Mouse (Mus musculus): ENCODE results near the gene Gtsf1. TPM values are rescaled to one million over a fixed set of nuclear protein-coding genes. Genes with fewer than 3 reads are reported as not detected.

Gene Gtsf1
- polyA plus RNA-seq, 1 experiment from 2014 or later = not detected

- Histone ChIP-seq H3K27ac (no peak overlapping the region), H3K4me2 (ENCODE audit: low read length) (no peak overlapping the region), H3K36me3 (ENCODE audit: insufficient read depth, low read length) (no peaks in the 10 kb centered on the region), H3K4me3 (replicated peaks; ENCODE audit: low read depth, low read length) (no peak overlapping the region), H3K9ac (ENCODE audit: low read depth, low read length) (no peak overlapping the region), H3K27me3 (ENCODE audit: insufficient read depth, low read length) (no peaks in the 10 kb centered on the region), H3K4me1 (replicated peaks; ENCODE audit: insufficient read depth, low read length) (no peaks in the 10 kb centered on the region), H3K9me3 (replicated peaks; ENCODE audit: low read length) (no peaks in the 10 kb centered on the region)
- DNase-seq (ENCODE audit: low spot score) = no peak
- WGBS = 94% methylated on average over 5 of the region's 5 CpGs
- ATAC-seq (replicated peaks; ENCODE audit: low FRiP score, low read depth) = no peak
- no peak for TF ChIP-seq CTCF (IDR thresholded peaks at IDR 0.05; ENCODE audit: low read depth)
These were observed 28.9 kb downstream of the Gtsf1 start for GRCm38 (mm10) chr15:103401361-103401760.

- no peaks in the 10 kb centered on the region for H3K27me3 ChIP-seq (ENCODE audit: insufficient read depth, low read length)
- H3K36me3 ChIP-seq (ENCODE audit: insufficient read depth, low read length) = no peaks in the 10 kb centered on the region
- H3K4me3 ChIP-seq (replicated peaks; ENCODE audit: low read depth, low read length) = no peak overlapping the region
- ATAC-seq (replicated peaks; ENCODE audit: low FRiP score, low read depth) (no peak), DNase-seq (ENCODE audit: low spot score) (no peak)
- no peaks in the 10 kb centered on the region for H3K4me1 ChIP-seq (replicated peaks; ENCODE audit: insufficient read depth, low read length)
- H3K4me2 ChIP-seq (ENCODE audit: low read length) = no peak overlapping the region
- H3K9ac ChIP-seq (ENCODE audit: low read depth, low read length) = no peak overlapping the region
- no peak for TF ChIP-seq CTCF (IDR thresholded peaks at IDR 0.05; ENCODE audit: low read depth)
- no peak overlapping the region for H3K27ac ChIP-seq
- H3K9me3 ChIP-seq (replicated peaks; ENCODE audit: low read length) = no peaks in the 10 kb centered on the region
These were observed 36.7 kb downstream of the Gtsf1 start for GRCm38 (mm10) chr15:103393577-103393976.

GRCm38 (mm10) chr15:103388556-103389145 is 41.6 kb downstream of the Gtsf1 start:
- H3K4me3 ChIP-seq (replicated peaks; ENCODE audit: low read depth, low read length) = no peak overlapping the region
- no peaks in the 10 kb centered on the region for H3K27me3 ChIP-seq (ENCODE audit: insufficient read depth, low read length)
- WGBS = 65% methylated on average over 3 of the region's 4 CpGs
- no peak overlapping the region for H3K4me2 ChIP-seq (ENCODE audit: low read length)
- ATAC-seq (replicated peaks; ENCODE audit: low FRiP score, low read depth) = peak; percentile 65; the same call in 1 of the 2 replicates
- H3K27ac ChIP-seq = no peak overlapping the region
- DNase-seq (ENCODE audit: low spot score) = peak; percentile 87
- TF ChIP-seq CTCF (IDR thresholded peaks at IDR 0.05; ENCODE audit: low read depth) = peak; percentile 88
- H3K4me1 ChIP-seq (replicated peaks; ENCODE audit: insufficient read depth, low read length) = no peaks in the 10 kb centered on the region
- H3K36me3 ChIP-seq (ENCODE audit: insufficient read depth, low read length) = no peaks in the 10 kb centered on the region
- no peak overlapping the region for H3K9ac ChIP-seq (ENCODE audit: low read depth, low read length)
- no peaks in the 10 kb centered on the region for H3K9me3 ChIP-seq (replicated peaks; ENCODE audit: low read length)

GRCm38 (mm10) chr15:103383771-103384488 is 46.3 kb downstream of the Gtsf1 start:
- ATAC-seq (replicated peaks; ENCODE audit: low FRiP score, low read depth) (no peak), DNase-seq (ENCODE audit: low spot score) (peak; percentile 55)
- Histone ChIP-seq H3K36me3 (ENCODE audit: insufficient read depth, low read length) (no peaks in the 10 kb centered on the region), H3K4me1 (replicated peaks; ENCODE audit: insufficient read depth, low read length) (peaks cover 12% of the 10 kb centered on the region; the same call in 1 of the 2 replicates), H3K9ac (ENCODE audit: low read depth, low read length) (no peak overlapping the region), H3K9me3 (replicated peaks; ENCODE audit: low read length) (no peaks in the 10 kb centered on the region), H3K4me3 (replicated peaks; ENCODE audit: low read depth, low read length) (no peak overlapping the region), H3K27me3 (ENCODE audit: insufficient read depth, low read length) (no peaks in the 10 kb centered on the region), H3K4me2 (ENCODE audit: low read length) (0 out of 2 replicates have a peak overlapping the region, but pooled peaks have one; percentile 11), H3K27ac (peak overlapping the region; percentile 76)
- 43% methylated on average over 7 of the region's 7 CpGs for WGBS
- no peak for TF ChIP-seq CTCF (IDR thresholded peaks at IDR 0.05; ENCODE audit: low read depth)

GRCm38 (mm10) chr15:103382795-103383406 is 47.4 kb downstream of the Gtsf1 start:
- DNase-seq (ENCODE audit: low spot score) (peak; percentile 77), ATAC-seq (replicated peaks; ENCODE audit: low FRiP score, low read depth) (peak; percentile 73; the same call in 1 of the 2 replicates)
- H3K9ac ChIP-seq (ENCODE audit: low read depth, low read length) = no peak overlapping the region
- no peaks in the 10 kb centered on the region for H3K27me3 ChIP-seq (ENCODE audit: insufficient read depth, low read length)
- no peaks in the 10 kb centered on the region for H3K36me3 ChIP-seq (ENCODE audit: insufficient read depth, low read length)
- H3K4me3 ChIP-seq (replicated peaks; ENCODE audit: low read depth, low read length) = no peak overlapping the region
- H3K4me2 ChIP-seq (ENCODE audit: low read length) = peak overlapping the region; percentile 11; the same call in 1 of the 2 replicates
- H3K27ac ChIP-seq = peak overlapping the region; percentile 76
- no peaks in the 10 kb centered on the region for H3K9me3 ChIP-seq (replicated peaks; ENCODE audit: low read length)
- no peak for TF ChIP-seq CTCF (IDR thresholded peaks at IDR 0.05; ENCODE audit: low read depth)
- 9% methylated on average over 5 of the region's 5 CpGs for WGBS
- H3K4me1 ChIP-seq (replicated peaks; ENCODE audit: insufficient read depth, low read length) = peaks cover 14% of the 10 kb centered on the region; the same call in 1 of the 2 replicates

- H3K27ac ChIP-seq = no peak overlapping the region
- TF ChIP-seq CTCF (IDR thresholded peaks at IDR 0.05; ENCODE audit: low read depth) = no peak
- no peaks in the 10 kb centered on the region for H3K36me3 ChIP-seq (ENCODE audit: insufficient read depth, low read length)
- DNase-seq (ENCODE audit: low spot score) = no peak
- no peak overlapping the region for H3K4me2 ChIP-seq (ENCODE audit: low read length)
- H3K4me1 ChIP-seq (replicated peaks; ENCODE audit: insufficient read depth, low read length) = peaks cover 14% of the 10 kb centered on the region; the same call in 1 of the 2 replicates
- 91% methylated on average over 2 of the region's 2 CpGs for WGBS
- H3K9ac ChIP-seq (ENCODE audit: low read depth, low read length) = no peak overlapping the region
- H3K4me3 ChIP-seq (replicated peaks; ENCODE audit: low read depth, low read length) = no peak overlapping the region
- H3K9me3 ChIP-seq (replicated peaks; ENCODE audit: low read length) = no peaks in the 10 kb centered on the region
- no peak for ATAC-seq (replicated peaks; ENCODE audit: low FRiP score, low read depth)
- no peaks in the 10 kb centered on the region for H3K27me3 ChIP-seq (ENCODE audit: insufficient read depth, low read length)
These were observed 48.2 kb downstream of the Gtsf1 start for GRCm38 (mm10) chr15:103382075-103382474.

All from kidney, postnatal 0 days (tissue).